Mouse (Mus musculus): ENCODE data around the gene Olfr1508. TPM values are rescaled to one million over a fixed set of nuclear protein-coding genes. Genes with fewer than 3 reads are reported as not detected.

The Olfr1508 gene
- not detected in 2 replicates for polyA plus RNA-seq (2015; fragmentation: Nextera tagmentation; extraction: Ambion mirVana)

DNA sequence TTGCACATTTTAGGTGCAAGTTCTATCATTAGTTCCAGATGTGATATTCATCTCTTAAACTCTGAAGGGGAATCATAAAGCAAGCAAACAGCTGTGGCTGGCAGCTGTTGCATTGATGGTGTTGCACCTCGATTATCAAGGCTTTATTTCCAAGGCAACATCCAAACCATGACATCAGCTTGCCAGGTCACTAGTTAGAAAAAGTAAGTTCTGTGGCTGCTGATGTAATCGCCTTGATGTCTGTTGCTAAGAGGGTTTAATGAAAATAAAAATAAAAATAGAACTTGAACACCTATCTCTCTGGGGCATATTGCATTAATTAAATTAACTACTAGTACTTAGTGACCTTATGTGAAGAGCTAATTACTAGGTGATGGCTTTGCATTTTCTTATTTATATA is at the start of gene Olfr1508:
Olfr1508 (minus strand) TSS at position 101 of the 400 bp plus-strand sequence.
- TF ChIP-seq CTCF (IDR thresholded peaks at IDR 0.05; ENCODE audit: low read depth) (no peak), EP300 (optimal IDR thresholded peaks at IDR 0.05) (no peak)
- ATAC-seq (ENCODE audit: low FRiP score, low TSS enrichment) = no peak
- Histone ChIP-seq H3K9ac (ENCODE audit: low read length) (no peak within 1 kb of the TSS), H3K4me3 (ENCODE audit: low read depth, low read length) (no peak within 1 kb of the TSS), H3K4me2 (replicated peaks; ENCODE audit: low read depth) (no peak within 1 kb of the TSS), H3K9me3 (ENCODE audit: control insufficient read depth, low read length) (no peaks in the 10 kb centered on the region), H3K4me1 (replicated peaks; ENCODE audit: control insufficient read depth, insufficient read depth) (no peaks in the 10 kb centered on the region), H3K27ac (replicated peaks) (no peak within 1 kb of the TSS), H3K27me3 (ENCODE audit: control insufficient read depth, insufficient read depth, low read length) (no peaks in the 10 kb centered on the region), H3K36me3 (ENCODE audit: control insufficient read depth, insufficient read depth, low read length) (no peaks in the 10 kb centered on the region)
- 58% methylated on average over 2 of the region's 2 CpGs for WGBS
- no peak for DNase-seq (ENCODE audit: low spot score)

DNA sequence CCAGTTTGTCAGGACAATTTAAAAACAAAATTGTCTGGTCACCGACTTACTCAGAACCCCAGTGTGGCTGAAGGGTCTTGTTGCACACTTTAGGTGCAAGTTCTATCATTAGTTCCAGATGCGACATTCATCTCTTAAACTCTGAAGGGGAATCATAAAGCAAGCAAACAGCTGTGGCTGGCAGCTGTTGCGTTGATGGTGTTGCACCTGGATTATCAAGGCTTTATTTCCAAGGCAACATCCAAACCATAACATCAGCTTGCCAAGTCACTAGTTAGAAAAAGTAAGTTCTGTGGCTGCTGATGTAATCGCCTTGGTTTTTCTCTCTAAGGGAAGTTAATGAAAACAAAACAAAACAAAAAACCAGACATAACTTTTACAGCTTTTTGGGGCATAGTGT is 28.2 kb upstream of the Olfr1508 start, which contains the start of gene Olfr1507:
Olfr1507 (minus strand) TSS at position 234 of the 400 bp plus-strand sequence.
- TF ChIP-seq CTCF (IDR thresholded peaks at IDR 0.05; ENCODE audit: low read depth) (no peak), EP300 (optimal IDR thresholded peaks at IDR 0.05) (no peak)
- WGBS = 65% methylated on average over 4 of the region's 4 CpGs
- no peak for ATAC-seq (ENCODE audit: low FRiP score, low TSS enrichment)
- Histone ChIP-seq H3K27ac (replicated peaks) (no peak within 1 kb of the TSS), H3K36me3 (ENCODE audit: control insufficient read depth, insufficient read depth, low read length) (no peaks in the 10 kb centered on the region), H3K4me2 (replicated peaks; ENCODE audit: low read depth) (no peak within 1 kb of the TSS), H3K9ac (ENCODE audit: low read length) (no peak within 1 kb of the TSS), H3K27me3 (ENCODE audit: control insufficient read depth, insufficient read depth, low read length) (no peaks in the 10 kb centered on the region), H3K4me3 (ENCODE audit: low read depth, low read length) (no peak within 1 kb of the TSS), H3K9me3 (ENCODE audit: control insufficient read depth, low read length) (no peaks in the 10 kb centered on the region), H3K4me1 (replicated peaks; ENCODE audit: control insufficient read depth, insufficient read depth) (no peaks in the 10 kb centered on the region)
- no peak for DNase-seq (ENCODE audit: low spot score)

DNA sequence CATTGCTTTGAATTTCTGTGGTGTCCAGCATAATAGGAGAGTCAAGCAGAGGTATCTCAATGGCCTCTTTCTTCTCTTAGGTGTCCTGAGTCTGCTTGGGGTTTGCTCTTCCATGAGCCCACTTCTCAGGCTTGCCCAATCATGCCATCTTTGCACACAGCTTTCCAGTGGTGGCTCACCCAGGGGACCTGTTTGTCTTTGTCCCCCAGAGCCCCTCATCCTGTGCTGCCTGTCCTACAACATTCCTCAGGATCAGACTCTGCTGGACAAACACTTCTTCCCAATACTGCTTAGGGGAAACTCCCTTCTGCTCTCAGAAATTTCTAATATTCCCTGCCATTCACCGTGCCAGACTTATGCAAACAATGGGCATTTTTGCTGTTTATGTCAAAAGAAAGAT is 1.6 kb downstream of the Olfr1508 start:
- H3K9ac ChIP-seq (ENCODE audit: low read length) = no peak overlapping the region
- H3K27me3 ChIP-seq (ENCODE audit: control insufficient read depth, insufficient read depth, low read length) = no peaks in the 10 kb centered on the region
- no peak overlapping the region for H3K4me3 ChIP-seq (ENCODE audit: low read depth, low read length)
- no peak for DNase-seq (ENCODE audit: low spot score)
- no peaks in the 10 kb centered on the region for H3K9me3 ChIP-seq (ENCODE audit: control insufficient read depth, low read length)
- no peaks in the 10 kb centered on the region for H3K36me3 ChIP-seq (ENCODE audit: control insufficient read depth, insufficient read depth, low read length)
- no peak for ATAC-seq (ENCODE audit: low FRiP score, low TSS enrichment)
- no peak overlapping the region for H3K4me2 ChIP-seq (replicated peaks; ENCODE audit: low read depth)
- no peak overlapping the region for H3K27ac ChIP-seq (replicated peaks)
- no peak for TF ChIP-seq CTCF (IDR thresholded peaks at IDR 0.05; ENCODE audit: low read depth)
- TF ChIP-seq EP300 (optimal IDR thresholded peaks at IDR 0.05) = no peak
- H3K4me1 ChIP-seq (replicated peaks; ENCODE audit: control insufficient read depth, insufficient read depth) = no peaks in the 10 kb centered on the region
- 32% methylated on average over 1 of the region's 1 CpGs for WGBS

DNA sequence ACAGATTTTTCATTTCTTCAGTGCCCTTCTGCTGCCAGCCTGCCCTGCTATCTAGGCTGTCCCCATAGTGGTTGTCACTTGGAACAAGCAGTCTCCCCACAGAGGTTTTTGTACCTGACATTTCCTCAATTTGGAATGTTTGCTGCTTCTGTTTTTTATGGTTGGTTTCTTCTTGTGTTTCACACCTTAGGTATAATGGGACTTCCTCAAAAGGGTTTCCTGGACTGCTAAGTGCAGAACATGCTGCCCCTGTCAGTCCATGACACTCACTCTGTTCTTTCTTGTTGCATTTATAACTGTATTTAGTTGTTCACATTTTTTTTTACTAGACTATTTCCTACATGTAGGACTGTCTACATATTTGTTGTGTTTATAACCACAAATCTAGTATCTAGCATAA is 5.4 kb downstream of the Olfr1508 start:
- Histone ChIP-seq H3K4me1 (replicated peaks; ENCODE audit: control insufficient read depth, insufficient read depth) (no peaks in the 10 kb centered on the region), H3K27me3 (ENCODE audit: control insufficient read depth, insufficient read depth, low read length) (no peaks in the 10 kb centered on the region), H3K4me3 (ENCODE audit: low read depth, low read length) (no peak overlapping the region), H3K27ac (replicated peaks) (no peak overlapping the region), H3K9ac (ENCODE audit: low read length) (no peak overlapping the region), H3K9me3 (ENCODE audit: control insufficient read depth, low read length) (no peaks in the 10 kb centered on the region), H3K4me2 (replicated peaks; ENCODE audit: low read depth) (no peak overlapping the region), H3K36me3 (ENCODE audit: control insufficient read depth, insufficient read depth, low read length) (no peaks in the 10 kb centered on the region)
- ATAC-seq (ENCODE audit: low FRiP score, low TSS enrichment) = no peak
- no peak for DNase-seq (ENCODE audit: low spot score)
- TF ChIP-seq CTCF (IDR thresholded peaks at IDR 0.05; ENCODE audit: low read depth) = no peak
- no peak for TF ChIP-seq EP300 (optimal IDR thresholded peaks at IDR 0.05)

DNA sequence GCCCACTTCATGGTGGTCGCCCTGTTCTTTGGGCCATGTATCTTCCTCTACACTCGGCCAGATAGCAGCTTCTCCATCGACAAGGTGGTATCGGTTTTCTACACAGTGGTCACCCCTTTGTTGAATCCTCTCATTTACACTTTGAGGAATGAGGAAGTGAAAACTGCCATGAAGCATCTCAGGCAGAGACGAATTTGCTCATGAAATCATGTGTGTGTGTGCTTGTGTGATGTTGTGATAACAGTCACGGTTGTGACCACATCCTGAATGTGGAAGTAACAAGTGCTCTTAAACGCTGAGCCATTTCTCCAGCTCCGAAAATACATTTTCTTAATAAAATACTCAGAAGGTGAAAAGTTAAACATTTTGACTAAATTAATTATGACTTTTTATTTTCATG is 16.2 kb downstream of the Olfr1508 start:
- no peaks in the 10 kb centered on the region for H3K36me3 ChIP-seq (ENCODE audit: control insufficient read depth, insufficient read depth, low read length)

DNA sequence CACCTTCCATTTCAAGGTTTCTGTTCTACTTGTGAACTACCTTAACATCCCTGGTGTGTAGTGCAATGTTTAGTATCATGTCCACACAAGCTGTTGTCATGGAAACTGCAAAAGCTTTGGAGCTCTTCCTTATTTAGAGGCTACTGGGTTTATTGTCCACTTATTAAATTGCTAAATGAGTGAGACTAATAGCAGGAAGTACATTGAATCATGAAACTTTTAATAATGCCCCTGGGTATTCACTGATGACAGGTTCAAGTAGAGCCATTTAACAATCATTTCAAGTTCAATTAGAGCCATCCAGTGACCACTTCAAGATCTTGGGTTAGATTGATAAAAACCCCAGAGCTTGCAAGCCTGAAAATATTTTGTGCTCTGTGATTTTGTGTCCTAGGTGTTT is 24.6 kb downstream of the Olfr1508 start, which contains the start of gene Olfr1509:
Olfr1509 (plus strand) TSS at position 301 of the 400 bp plus-strand sequence.
- H3K36me3 ChIP-seq (ENCODE audit: control insufficient read depth, insufficient read depth, low read length) = no peaks in the 10 kb centered on the region
- H3K9me3 ChIP-seq (ENCODE audit: control insufficient read depth, low read length) = no peaks in the 10 kb centered on the region
- H3K9ac ChIP-seq (ENCODE audit: low read length) = no peak within 1 kb of the TSS
- TF ChIP-seq EP300 (optimal IDR thresholded peaks at IDR 0.05) (no peak), CTCF (IDR thresholded peaks at IDR 0.05; ENCODE audit: low read depth) (no peak)
- H3K4me1 ChIP-seq (replicated peaks; ENCODE audit: control insufficient read depth, insufficient read depth) = no peaks in the 10 kb centered on the region
- H3K4me3 ChIP-seq (ENCODE audit: low read depth, low read length) = no peak within 1 kb of the TSS
- H3K27ac ChIP-seq (replicated peaks) = no peak within 1 kb of the TSS
- no peak within 1 kb of the TSS for H3K4me2 ChIP-seq (replicated peaks; ENCODE audit: low read depth)
- DNase-seq (ENCODE audit: low spot score) (no peak), ATAC-seq (ENCODE audit: low FRiP score, low TSS enrichment) (no peak)
- no peaks in the 10 kb centered on the region for H3K27me3 ChIP-seq (ENCODE audit: control insufficient read depth, insufficient read depth, low read length)

More for the DNA sequence above, 16.2 kb downstream of the Olfr1508 start:
- TF ChIP-seq EP300 (optimal IDR thresholded peaks at IDR 0.05) (no peak), CTCF (IDR thresholded peaks at IDR 0.05; ENCODE audit: low read depth) (no peak)
- Histone ChIP-seq H3K4me1 (replicated peaks; ENCODE audit: control insufficient read depth, insufficient read depth) (no peaks in the 10 kb centered on the region), H3K9ac (ENCODE audit: low read length) (no peak overlapping the region), H3K4me2 (replicated peaks; ENCODE audit: low read depth) (no peak overlapping the region), H3K4me3 (ENCODE audit: low read depth, low read length) (no peak overlapping the region), H3K27me3 (ENCODE audit: control insufficient read depth, insufficient read depth, low read length) (no peaks in the 10 kb centered on the region), H3K9me3 (ENCODE audit: control insufficient read depth, low read length) (no peaks in the 10 kb centered on the region), H3K27ac (replicated peaks) (no peak overlapping the region)
- WGBS = 86% methylated on average over 8 of the region's 8 CpGs
- DNase-seq (ENCODE audit: low spot score) (no peak), ATAC-seq (ENCODE audit: low FRiP score, low TSS enrichment) (no peak)

Data from stomach, postnatal 0 days (tissue).